8 mouse cellular contexts compared by ENCODE assay signal in genomic region chr15:79141566-79141917, GRCm38 (mm10). TPM values are rescaled to one million over a fixed set of nuclear protein-coding genes. Genes with fewer than 3 reads are reported as not detected.
DNase-seq lines count a peak whose midpoint lies in the region; ATAC-seq and TF ChIP-seq lines count a peak whose summit lies in the region.

No protein-coding gene starts in this region.

- H3K27ac ChIP-seq in kidney, postnatal 0 days: no peak overlapping the region
- 0 out of 2 replicates have a peak overlapping the region, but pooled peaks have one; percentile 8 for H3K27ac ChIP-seq in embryonic facial prominence, embryonic 13.5 days
- peak overlapping the region; percentile 22; the same call in 1 of the 2 replicates for H3K27ac ChIP-seq in limb, embryonic 11.5 days (replicated peaks; ENCODE audit: low read depth, low read length)
- no peak overlapping the region for H3K27ac ChIP-seq in neural tube, embryonic 13.5 days (replicated peaks)

- no peaks in the 10 kb centered on the region for H3K27me3 ChIP-seq in kidney, postnatal 0 days (ENCODE audit: insufficient read depth, low read length)
- no peaks in the 10 kb centered on the region; the same call in 1 of the 2 replicates for H3K27me3 ChIP-seq in embryonic facial prominence, embryonic 13.5 days
- H3K27me3 ChIP-seq in limb, embryonic 11.5 days (ENCODE audit: control insufficient read depth, insufficient read depth, low read length): no peaks in the 10 kb centered on the region
- H3K27me3 ChIP-seq in neural tube, embryonic 13.5 days: no peaks in the 10 kb centered on the region

- peak overlapping the region; percentile 74 for H3K9ac ChIP-seq in kidney, postnatal 0 days (ENCODE audit: low read depth, low read length)
- H3K9ac ChIP-seq in embryonic facial prominence, embryonic 13.5 days: peak overlapping the region; percentile 84
- peak overlapping the region; percentile 81 for H3K9ac ChIP-seq in limb, embryonic 11.5 days (ENCODE audit: low read length)
- H3K9ac ChIP-seq in neural tube, embryonic 13.5 days: peak overlapping the region; percentile 77

- 2% methylated on average over 7 of the region's 7 CpGs for WGBS in kidney, postnatal 0 days
- WGBS in embryonic facial prominence, embryonic 13.5 days: under 1% methylated on average over 7 of the region's 7 CpGs
- 2% methylated on average over 7 of the region's 7 CpGs for WGBS in limb, embryonic 11.5 days
- 5% methylated on average over 7 of the region's 7 CpGs for WGBS in neural tube, embryonic 13.5 days

- no peaks in the 10 kb centered on the region for H3K9me3 ChIP-seq in kidney, postnatal 0 days (replicated peaks; ENCODE audit: low read length)
- H3K9me3 ChIP-seq in embryonic facial prominence, embryonic 13.5 days: no peaks in the 10 kb centered on the region
- no peaks in the 10 kb centered on the region for H3K9me3 ChIP-seq in limb, embryonic 11.5 days (ENCODE audit: control insufficient read depth, low read length)
- H3K9me3 ChIP-seq in neural tube, embryonic 13.5 days: no peaks in the 10 kb centered on the region

- DNase-seq in kidney, postnatal 0 days (ENCODE audit: low spot score): no peak
- no peak for DNase-seq in kidney, postnatal 4 days
- no peak for DNase-seq in limb, embryonic 11.5 days (ENCODE audit: low spot score)
- no peak for DNase-seq in spleen, adult 18-20 months
- DNase-seq in adrenal gland, postnatal 4 days (ENCODE audit: low spot score in 2 of 2): no peak
- no peak for DNase-seq in Muller cell, postnatal 12 days (ENCODE audit: inconsistent ontology term)

- peaks cover 16% of the 10 kb centered on the region for H3K36me3 ChIP-seq in kidney, postnatal 0 days (ENCODE audit: insufficient read depth, low read length)
- peaks cover 29% of the 10 kb centered on the region for H3K36me3 ChIP-seq in embryonic facial prominence, embryonic 13.5 days
- peaks cover 6% of the 10 kb centered on the region; the same call in 1 of the 2 replicates for H3K36me3 ChIP-seq in limb, embryonic 11.5 days (ENCODE audit: control insufficient read depth, insufficient read depth, low read length)
- peaks cover 27% of the 10 kb centered on the region for H3K36me3 ChIP-seq in neural tube, embryonic 13.5 days

- peak overlapping the region; percentile 84 for H3K4me2 ChIP-seq in kidney, postnatal 0 days (ENCODE audit: low read length)
- H3K4me2 ChIP-seq in embryonic facial prominence, embryonic 13.5 days: peak overlapping the region; percentile 95
- H3K4me2 ChIP-seq in limb, embryonic 11.5 days (ENCODE audit: low read depth, severe bottlenecking): peak overlapping the region; percentile 93
- peak overlapping the region; percentile 85 for H3K4me2 ChIP-seq in neural tube, embryonic 13.5 days

- TF ChIP-seq CTCF in kidney, postnatal 0 days (IDR thresholded peaks at IDR 0.05; ENCODE audit: low read depth): no peak

- peak overlapping the region; percentile 79 for H3K4me3 ChIP-seq in kidney, postnatal 0 days (replicated peaks; ENCODE audit: low read depth, low read length)
- peak overlapping the region; percentile 78 for H3K4me3 ChIP-seq in embryonic facial prominence, embryonic 13.5 days
- peak overlapping the region; percentile 89 for H3K4me3 ChIP-seq in limb, embryonic 11.5 days (ENCODE audit: low read depth, low read length)
- H3K4me3 ChIP-seq in neural tube, embryonic 13.5 days: peak overlapping the region; percentile 69

- peak; percentile 3; the same call in 1 of the 2 replicates for ATAC-seq in kidney, postnatal 0 days (replicated peaks; ENCODE audit: low FRiP score, low read depth)
- ATAC-seq in embryonic facial prominence, embryonic 13.5 days (ENCODE audit: insufficient number of reproducible peaks, insufficient read depth, low FRiP score, low TSS enrichment, low read depth): 0 out of 2 replicates have a peak, but pooled peaks have one; percentile 15
- no peak; the same call in 1 of the 2 replicates for ATAC-seq in limb, embryonic 11.5 days (ENCODE audit: insufficient number of reproducible peaks, low FRiP score, low TSS enrichment, low read depth)
- ATAC-seq in neural tube, embryonic 13.5 days (ENCODE audit: low read depth): no peak

- H3K4me1 ChIP-seq in kidney, postnatal 0 days (replicated peaks; ENCODE audit: insufficient read depth, low read length): peaks cover 7% of the 10 kb centered on the region; the same call in 1 of the 2 replicates
- peaks cover 27% of the 10 kb centered on the region for H3K4me1 ChIP-seq in embryonic facial prominence, embryonic 13.5 days
- peaks cover 6% of the 10 kb centered on the region; the same call in 1 of the 2 replicates for H3K4me1 ChIP-seq in limb, embryonic 11.5 days (ENCODE audit: control insufficient read depth, insufficient read depth, low read length)
- H3K4me1 ChIP-seq in neural tube, embryonic 13.5 days (replicated peaks): peaks cover 26% of the 10 kb centered on the region

RNA-seq across cellular contexts. Expression of gene 1700088E04Rik, which starts 0.5 kb away (rescaled TPM):
- 12.9 and 15.2 TPM in 2 replicates for polyA plus RNA-seq in kidney, postnatal 0 days (2015; fragmentation: Nextera tagmentation; extraction: Ambion mirVana)
- 9.7 and 10.2 TPM in 2 replicates for polyA plus RNA-seq in embryonic facial prominence, embryonic 13.5 days (2015; fragmentation: Nextera tagmentation; extraction: Ambion mirVana)
- polyA plus RNA-seq in limb, embryonic 11.5 days (2014; fragmentation: Nextera tagmentation; extraction: Ambion mirVana): 4.5 and 5.1 TPM in 2 replicates
- polyA plus RNA-seq in neural tube, embryonic 13.5 days (2015; fragmentation: Nextera tagmentation; extraction: Ambion mirVana): 12.4 and 13.1 TPM in 2 replicates
- total RNA-seq in adrenal gland, postnatal 4 days (2021): 1 to 10 TPM; 8.0 to 9.0 TPM

RNA-seq across cellular contexts. Expression of gene Polr2f, which starts 0.7 kb away (rescaled TPM):
- polyA plus RNA-seq in kidney, postnatal 0 days (2015; fragmentation: Nextera tagmentation; extraction: Ambion mirVana): 314 and 321 TPM in 2 replicates
- polyA plus RNA-seq in embryonic facial prominence, embryonic 13.5 days (2015; fragmentation: Nextera tagmentation; extraction: Ambion mirVana): 348 and 353 TPM in 2 replicates
- polyA plus RNA-seq in limb, embryonic 11.5 days (2014; fragmentation: Nextera tagmentation; extraction: Ambion mirVana): 354 and 385 TPM in 2 replicates
- 259 and 278 TPM in 2 replicates for polyA plus RNA-seq in neural tube, embryonic 13.5 days (2015; fragmentation: Nextera tagmentation; extraction: Ambion mirVana)
- total RNA-seq in adrenal gland, postnatal 4 days (2021): 100 to 1,000 TPM; 134 to 142 TPM

RNA-seq across cellular contexts. Expression of gene Sox10, which starts 23.5 kb away (rescaled TPM):
- polyA plus RNA-seq in kidney, postnatal 0 days (2015; fragmentation: Nextera tagmentation; extraction: Ambion mirVana): 0.23 and 0.25 TPM in 2 replicates
- 8.0 and 11.6 TPM in 2 replicates for polyA plus RNA-seq in embryonic facial prominence, embryonic 13.5 days (2015; fragmentation: Nextera tagmentation; extraction: Ambion mirVana)
- polyA plus RNA-seq in limb, embryonic 11.5 days (2014; fragmentation: Nextera tagmentation; extraction: Ambion mirVana): 3.5 and 3.9 TPM in 2 replicates
- 20.4 and 23.5 TPM in 2 replicates for polyA plus RNA-seq in neural tube, embryonic 13.5 days (2015; fragmentation: Nextera tagmentation; extraction: Ambion mirVana)
- 10 to 100 TPM in 1 of 2 experiments, 1 to 10 TPM in 1; 9.5 to 12.3 TPM for total RNA-seq in adrenal gland, postnatal 4 days (2021)

RNA-seq across cellular contexts. Expression of gene Micall1, which starts 32.8 kb away (rescaled TPM):
- polyA plus RNA-seq in kidney, postnatal 0 days (2015; fragmentation: Nextera tagmentation; extraction: Ambion mirVana): 5.9 and 6.6 TPM in 2 replicates
- polyA plus RNA-seq in embryonic facial prominence, embryonic 13.5 days (2015; fragmentation: Nextera tagmentation; extraction: Ambion mirVana): 12.8 and 13.8 TPM in 2 replicates
- 7.8 and 8.1 TPM in 2 replicates for polyA plus RNA-seq in limb, embryonic 11.5 days (2014; fragmentation: Nextera tagmentation; extraction: Ambion mirVana)
- polyA plus RNA-seq in neural tube, embryonic 13.5 days (2015; fragmentation: Nextera tagmentation; extraction: Ambion mirVana): 10.4 and 11.2 TPM in 2 replicates
- total RNA-seq in adrenal gland, postnatal 4 days (2021): 10 to 100 TPM; 36.0 to 40.2 TPM

Comparison
In these comparisons a context has a peak if more than half of its experiments do, and no peak if none do; other contexts are left out.
1. ATAC-seq: peak in kidney, postnatal 0 days (single experiment) and embryonic facial prominence, embryonic 13.5 days (single experiment); none in limb, embryonic 11.5 days (single experiment) and neural tube, embryonic 13.5 days (single experiment).
2. H3K27ac ChIP-seq: peak in embryonic facial prominence, embryonic 13.5 days (single experiment) and limb, embryonic 11.5 days (single experiment); none in kidney, postnatal 0 days (single experiment) and neural tube, embryonic 13.5 days (single experiment).
3. Peak in every context shown above with its lines, with median percentiles within 50 percentile points of each other: H3K4me2 ChIP-seq, H3K4me3 ChIP-seq and H3K9ac ChIP-seq.